In the genomic region with DNA sequence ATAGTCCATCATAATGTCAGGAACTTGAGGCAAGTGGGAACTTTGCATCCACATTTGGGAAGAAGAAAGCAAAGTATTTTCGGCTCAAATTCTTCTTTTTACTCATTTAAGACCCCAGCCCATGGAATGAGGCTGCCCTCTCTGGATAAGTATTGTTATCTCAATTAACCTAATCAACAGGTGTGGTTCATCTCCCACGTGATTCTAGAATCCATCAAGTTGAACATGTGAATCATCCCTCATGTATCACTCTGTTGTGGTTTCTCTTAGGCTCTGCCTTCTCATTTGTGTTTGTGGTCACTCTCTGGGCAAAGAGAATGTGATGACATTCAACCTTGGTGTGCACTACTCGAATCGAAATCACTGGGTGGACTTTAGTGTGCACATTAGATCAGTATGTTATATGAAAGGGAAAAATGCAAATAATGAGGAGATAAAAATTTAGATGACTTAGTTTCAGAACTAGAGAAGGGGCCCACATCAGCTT, we compare ENCODE assay signal across 25 mouse cellular contexts. TPM values are rescaled to one million over a fixed set of nuclear protein-coding genes. Genes with fewer than 3 reads are reported as not detected.
DNase-seq lines count a peak whose midpoint lies in the region; ATAC-seq and TF ChIP-seq lines count a peak whose summit lies in the region.
"Had no signal": no experiment of that assay in that cellular context is flagged by ENCODE, and none has a peak within 500 bp of the region (broad histone marks: within the 10 kb centered on the region; RNA-seq: fewer than 3 reads in every experiment).

No protein-coding gene starts in this region.

- H3K79me3 ChIP-seq in C2C12 (ENCODE audit: low read depth) = no peaks in the 10 kb centered on the region

- H3K4me3 ChIP-seq in C2C12 (ENCODE audit: insufficient read depth, poor library complexity, severe bottlenecking) (no peak overlapping the region), MEL (ENCODE audit: control insufficient read depth in 1 of 2, insufficient read depth in 1 of 2, low read depth in 2 of 2, low read length in 2 of 2) (no peak overlapping the region), myocyte (no peak overlapping the region)
- H3K4me3 ChIP-seq: embryonic facial prominence, embryonic 13.5 days; embryonic facial prominence, embryonic 15.5 days; erythroblast, embryonic 14.5 days; forebrain, embryonic 10.5 days; forebrain, embryonic 12.5 days had no signal

- no peak for TF ChIP-seq CTCF in C2C12 (IDR thresholded peaks at IDR 0.05; ENCODE audit: control insufficient read depth, insufficient read depth, insufficient read length)
- TF ChIP-seq CTCF in MEL (IDR thresholded peaks at IDR 0.05 in 2 of 3, conservative IDR thresholded peaks at IDR 0.05 in 1 of 3; ENCODE audit: control insufficient read depth in 1 of 3, insufficient read depth in 1 of 3, low read depth in 2 of 3, low read length in 3 of 3, poor library complexity in 1 of 3, severe bottlenecking in 1 of 3) = no peak

- peak; percentile 23 for ATAC-seq in CD4-positive, CD25-positive, alpha-beta regulatory T cell, adult 4 months
- ATAC-seq: forebrain, embryonic 14.5 days; forebrain, embryonic 16.5 days had no signal

- no peaks in the 10 kb centered on the region for H3K9me3 ChIP-seq in MEL (replicated peaks; ENCODE audit: insufficient read depth, low read length)
- H3K9me3 ChIP-seq: embryonic facial prominence, embryonic 13.5 days; embryonic facial prominence, embryonic 15.5 days; forebrain, embryonic 10.5 days; forebrain, embryonic 12.5 days; G1E had no signal

- DNase-seq in MEL (ENCODE audit: low read depth, low spot score) = no peak
- no peak for DNase-seq in neural tube, embryonic 10.5 days (ENCODE audit: extremely low spot score, low spot score)
- no peak for DNase-seq in adrenal gland, adult 8-10 months
- no peak for DNase-seq in left cerebral cortex, postnatal 14 days (ENCODE audit: low spot score in 2 of 2)
- DNase-seq: adrenal gland, adult 2 months; adrenal gland, postnatal 14 days; cerebellum, adult 11 months; cerebellum, adult 18-20 months; cerebellum, adult 8-10 months; cerebellum, adult 9-11 months; cerebellum, postnatal 14 days; cerebellum, postnatal 36 days; embryo, embryonic 11 days had no signal

- TF ChIP-seq EP300 in MEL (IDR thresholded peaks at IDR 0.05; ENCODE audit: low read depth in 1 of 2, low read length in 2 of 2) = no peak

- H3ac ChIP-seq in C2C12 (ENCODE audit: control insufficient read depth, insufficient read length, low read depth) (no peak overlapping the region), myocyte (ENCODE audit: control insufficient read depth, insufficient read length) (no peak overlapping the region)

- H3K27me3 ChIP-seq in C2C12 (ENCODE audit: control insufficient read depth, insufficient read depth, insufficient read length) = no peaks in the 10 kb centered on the region
- H3K27me3 ChIP-seq in MEL (ENCODE audit: control insufficient read depth in 1 of 2, insufficient read depth in 2 of 2, low read length in 2 of 2) = no peaks in the 10 kb centered on the region
- H3K27me3 ChIP-seq in myocyte (ENCODE audit: control insufficient read depth, insufficient read depth, insufficient read length) = no peaks in the 10 kb centered on the region
- H3K27me3 ChIP-seq: embryonic facial prominence, embryonic 13.5 days; embryonic facial prominence, embryonic 15.5 days; forebrain, embryonic 12.5 days had no signal

- H3K4me2 ChIP-seq in myocyte (ENCODE audit: low read depth) = no peak overlapping the region
- H3K4me2 ChIP-seq: embryonic facial prominence, embryonic 13.5 days; embryonic facial prominence, embryonic 15.5 days; forebrain, embryonic 12.5 days had no signal

- H3K79me2 ChIP-seq in C2C12 (ENCODE audit: control insufficient read depth, insufficient read depth) (no peaks in the 10 kb centered on the region), MEL (ENCODE audit: control insufficient read depth, insufficient read depth, low read length, poor library complexity) (no peaks in the 10 kb centered on the region), myocyte (ENCODE audit: control insufficient read depth, insufficient read depth) (no peaks in the 10 kb centered on the region)

- TF ChIP-seq RAD21 in MEL (IDR thresholded peaks at IDR 0.05; ENCODE audit: low read depth, low read length) = no peak

- peaks cover 5 to 15% of the 10 kb centered on the region in 2 experiments for H3K4me1 ChIP-seq in MEL (ENCODE audit: control insufficient read depth in 1 of 2, insufficient read depth in 2 of 2, low read length in 2 of 2)
- H3K4me1 ChIP-seq: embryonic facial prominence, embryonic 13.5 days; embryonic facial prominence, embryonic 15.5 days; forebrain, embryonic 10.5 days; forebrain, embryonic 12.5 days had no signal

- H3K27ac ChIP-seq in MEL (ENCODE audit: control insufficient read depth, low read depth, low read length) = no peak overlapping the region
- H3K27ac ChIP-seq: embryonic facial prominence, embryonic 13.5 days; embryonic facial prominence, embryonic 15.5 days; forebrain, embryonic 10.5 days; forebrain, embryonic 12.5 days had no signal

- TF ChIP-seq POLR2A in MEL (IDR thresholded peaks at IDR 0.05; ENCODE audit: control insufficient read depth in 1 of 2, insufficient read depth in 1 of 2, low read depth in 1 of 2, low read length in 2 of 2, poor library complexity in 1 of 2) (no peak), myocyte (IDR thresholded peaks at IDR 0.05; ENCODE audit: insufficient read length, low read depth) (no peak)

- no peak overlapping the region for H3K9ac ChIP-seq in MEL (ENCODE audit: control insufficient read depth, low read depth, low read length, poor library complexity, severe bottlenecking)
- H3K9ac ChIP-seq: embryonic facial prominence, embryonic 13.5 days; embryonic facial prominence, embryonic 15.5 days; forebrain, embryonic 12.5 days had no signal

- intact Hi-C loops in left cerebral cortex, postnatal 14 days (cut with DNase I) = no loop called here

- no peaks in the 10 kb centered on the region for H3K36me3 ChIP-seq in C2C12 (ENCODE audit: control insufficient read depth, insufficient read depth)
- peaks cover 0 to 4% of the 10 kb centered on the region in 2 experiments; a peak in 2 of 4 replicates for H3K36me3 ChIP-seq in MEL (ENCODE audit: control insufficient read depth in 1 of 2, insufficient read depth in 2 of 2, low read length in 2 of 2)
- H3K36me3 ChIP-seq in myocyte (ENCODE audit: control insufficient read depth, insufficient read depth) = no peaks in the 10 kb centered on the region
- H3K36me3 ChIP-seq: embryonic facial prominence, embryonic 13.5 days; embryonic facial prominence, embryonic 15.5 days; forebrain, embryonic 10.5 days; forebrain, embryonic 12.5 days; G1E had no signal

TF ChIP-seq in C2C12, 6 proteins besides CTCF, POLR2A, EP300 and RAD21 (continues in another document):
- TF ChIP-seq FOSL1 (IDR thresholded peaks at IDR 0.05; ENCODE audit: insufficient read depth, low read length, poor library complexity, severe bottlenecking) (no peak), MYOD1 (IDR thresholded peaks at IDR 0.05; ENCODE audit: control insufficient read depth, insufficient read length, low read depth) (peak; percentile 47), MYOG (IDR thresholded peaks at IDR 0.05; ENCODE audit: control insufficient read depth, extremely low read depth, insufficient read length) (no peak), USF1 (IDR thresholded peaks at IDR 0.05; ENCODE audit: low read depth) (peak; percentile 72)

TF ChIP-seq in MEL, 35 proteins besides CTCF, POLR2A, EP300 and RAD21:
- no peak for TF ChIP-seq MYC (IDR thresholded peaks at IDR 0.05; ENCODE audit: low read depth, low read length)
- no peak for TF ChIP-seq KAT2A (conservative IDR thresholded peaks at IDR 0.05; ENCODE audit: low read depth, low read length)
- peak; percentile 20; the same call in 1 of the 2 replicates for TF ChIP-seq USF1 (IDR thresholded peaks at IDR 0.05; ENCODE audit: low read depth, low read length)
- no peak for TF ChIP-seq ZMIZ1 (IDR thresholded peaks at IDR 0.05; ENCODE audit: low read depth, low read length)
- no peak for TF ChIP-seq POLR2AphosphoS5 (IDR thresholded peaks at IDR 0.05; ENCODE audit: borderline replicate concordance, low read depth, low read length)

TF ChIP-seq in myocyte, 11 proteins besides CTCF, POLR2A, EP300 and RAD21:
- TF ChIP-seq REST (IDR thresholded peaks at IDR 0.05; ENCODE audit: insufficient read depth, insufficient read length) (no peak), USF1 (IDR thresholded peaks at IDR 0.05; ENCODE audit: low read depth) (peak; percentile 73), MAX (IDR thresholded peaks at IDR 0.05; ENCODE audit: low read depth) (no peak)

RNA-seq across cellular contexts. Expression of a gene that starts 17.6 kb away (rescaled TPM):
- polyA plus RNA-seq in C2C12 (2012; fragmentation: generic; extraction: Trizol) = 1.0 TPM
- 10 to 100 TPM; 29.2 to 38.8 TPM for polyA plus RNA-seq in CD4-positive, CD25-positive, alpha-beta regulatory T cell, adult 4 months (2017; shearing (Covaris generic))
- 0.20 and 0.27 TPM in 2 replicates for total RNA-seq in MEL (2012; rRNA removed)
- 1 to 10 TPM in 1 of 2 experiments, not detected in 1; 1.2 TPM for polyA plus RNA-seq in MEL (2012; ENCODE audit: insufficient read depth in 1 of 2, insufficient read length in 2 of 2, low read depth in 1 of 2, low replicate concordance in 2 of 2, missing spikeins in 1 of 2)
- 1.4 TPM for polyA plus RNA-seq in myocyte (2012; fragmentation: generic; extraction: Trizol)
- total RNA-seq in adrenal gland, adult 8-10 months (2022) = 10 to 100 TPM; 22.3 to 44.8 (median 27.7) TPM
- total RNA-seq in left cerebral cortex, postnatal 14 days (2021) = 1 to 10 TPM; 2.3 to 3.7 TPM
- polyA plus RNA-seq: G1E had no signal

RNA-seq across cellular contexts. Expression of a gene that starts 20.5 kb away (rescaled TPM):
- polyA plus RNA-seq in C2C12 (2012; fragmentation: generic; extraction: Trizol) (4.0 TPM), MEL (2012; ENCODE audit: insufficient read depth in 1 of 2, insufficient read length in 2 of 2, low read depth in 1 of 2, low replicate concordance in 2 of 2, missing spikeins in 1 of 2) (1 to 10 TPM in 1 of 2 experiments, not detected in 1; 2.9 TPM), myocyte (2012; fragmentation: generic; extraction: Trizol) (7.2 TPM)
- 10 to 100 TPM; 21.9 to 23.4 TPM for polyA plus RNA-seq in CD4-positive, CD25-positive, alpha-beta regulatory T cell, adult 4 months (2017; shearing (Covaris generic))
- 1.6 and 2.1 TPM in 2 replicates for total RNA-seq in MEL (2012; rRNA removed)
- 10 to 100 TPM; 16.8 to 24.1 (median 22.0) TPM for total RNA-seq in adrenal gland, adult 8-10 months (2022)
- total RNA-seq in left cerebral cortex, postnatal 14 days (2021) = 1 to 10 TPM; 3.3 to 3.9 TPM

RNA-seq across cellular contexts. Expression of a gene that starts 44.6 kb away (rescaled TPM):
- polyA plus RNA-seq in C2C12 (2012; fragmentation: generic; extraction: Trizol) (1.1 TPM), MEL (2012; ENCODE audit: insufficient read depth in 1 of 2, insufficient read length in 2 of 2, low read depth in 1 of 2, low replicate concordance in 2 of 2, missing spikeins in 1 of 2) (1 to 10 TPM in 1 of 2 experiments, not detected in 1; 3.9 TPM), myocyte (2012; fragmentation: generic; extraction: Trizol) (0.79 TPM)
- polyA plus RNA-seq in CD4-positive, CD25-positive, alpha-beta regulatory T cell, adult 4 months (2017; shearing (Covaris generic)) = under 1 TPM in 1 of 2 experiments, not detected in 1; 0.42 TPM
- 1.5 and 2.3 TPM in 2 replicates for total RNA-seq in MEL (2012; rRNA removed)
- total RNA-seq in adrenal gland, adult 8-10 months (2022) = under 1 TPM in 3 of 4 experiments, not detected in 1; 0.15 to 0.41 (median 0.28) TPM
- total RNA-seq in left cerebral cortex, postnatal 14 days (2021) = not detected
- total RNA-seq: common myeloid progenitor, adult 5-6 weeks had no signal
- polyA plus RNA-seq: embryonic facial prominence, embryonic 13.5 days; erythroblast, embryonic 14.5 days; forebrain, embryonic 10.5 days; G1E had no signal

Comparison
In these comparisons a context has a peak if more than half of its experiments do, and no peak if none do; other contexts are left out.
1. RNA of a gene that starts 17.6 kb away (polyA plus RNA-seq): 29.2 to 38.8 TPM in CD4-positive, CD25-positive, alpha-beta regulatory T cell, adult 4 months; 1.4 TPM in myocyte (single experiment), 1.2 TPM in MEL and 1.0 TPM in C2C12 (single experiment); every median in the first group is over 10 times any median in the second.